Mouse (Mus musculus): ENCODE results near the gene Lfng. TPM values are rescaled to one million over a fixed set of nuclear protein-coding genes. Genes with fewer than 3 reads are reported as not detected.

Lfng gene
- polyA plus RNA-seq, 1 experiment from 2014 or later, result 30.9 TPM

DNA sequence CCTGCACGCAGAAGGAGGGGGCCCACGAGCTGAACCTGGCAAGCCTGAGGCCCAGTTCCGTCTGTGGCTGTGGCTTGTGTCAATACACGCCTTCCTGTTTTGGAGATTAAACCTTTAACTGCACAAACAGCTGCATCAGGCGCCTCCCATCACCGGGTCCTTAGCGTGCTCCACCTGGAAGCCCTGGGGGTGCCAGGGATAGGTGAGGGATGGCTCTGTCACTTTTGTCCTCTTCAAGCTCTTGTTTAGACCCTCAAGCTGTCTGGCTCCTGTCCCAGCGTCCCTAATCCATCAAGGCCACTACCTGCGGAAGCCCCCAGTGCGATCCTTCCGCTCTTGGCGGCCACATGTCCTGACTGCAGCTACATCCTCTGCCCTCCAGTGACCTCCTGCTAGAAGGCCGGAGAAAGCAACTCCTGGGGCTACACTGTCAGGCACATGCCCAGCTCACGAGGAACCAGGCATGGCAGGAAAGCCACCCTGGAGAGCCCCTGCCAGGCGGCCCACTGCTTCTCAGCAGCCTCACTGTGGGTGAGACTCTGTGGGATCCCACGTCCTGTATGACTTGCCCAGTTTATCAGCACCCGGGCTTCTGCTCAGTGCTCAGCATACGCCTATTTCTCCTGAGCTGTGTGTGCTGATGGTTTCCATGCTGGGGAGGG, 10.1 kb upstream of the Lfng start:
- Histone ChIP-seq H3K4me1 (peaks cover 6% of the 10 kb centered on the region; the same call in 1 of the 2 replicates), H3K4me2 (no peak overlapping the region), H3K4me3 (replicated peaks) (no peak overlapping the region), H3K27me3 (no peaks in the 10 kb centered on the region), H3K36me3 (replicated peaks) (no peaks in the 10 kb centered on the region), H3K27ac (no peak overlapping the region), H3K9ac (no peak overlapping the region), H3K9me3 (no peaks in the 10 kb centered on the region)
- ATAC-seq (ENCODE audit: low FRiP score), result 0 out of 2 replicates have a peak, but pooled peaks have one; percentile 20
- WGBS, result 77% methylated on average over 18 of the region's 18 CpGs

DNA sequence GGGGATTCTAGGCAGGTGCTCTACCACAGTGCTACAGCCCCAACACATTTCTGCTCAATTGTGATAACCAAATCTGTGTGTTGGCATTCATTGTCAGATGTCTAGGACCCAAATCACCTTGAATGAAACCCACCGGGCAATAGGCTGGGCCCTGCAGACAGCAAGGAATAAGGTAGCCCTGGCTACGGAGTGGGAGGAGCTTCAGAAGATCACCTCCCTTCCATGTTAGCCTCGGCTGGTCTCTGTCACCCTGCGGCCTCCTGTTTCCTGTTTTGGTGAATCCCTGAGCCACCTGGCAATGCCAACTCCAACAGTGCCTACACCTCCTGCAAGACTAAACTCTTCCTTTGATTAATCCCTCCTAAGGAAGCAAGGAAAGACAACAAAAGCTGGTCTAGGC, 9.3 kb upstream of the Lfng start:
- no peak overlapping the region for H3K9ac ChIP-seq
- WGBS, result 88% methylated on average over 4 of the region's 4 CpGs
- H3K4me3 ChIP-seq (replicated peaks), result no peak overlapping the region
- no peaks in the 10 kb centered on the region for H3K36me3 ChIP-seq (replicated peaks)
- peaks cover 8% of the 10 kb centered on the region; the same call in 1 of the 2 replicates for H3K4me1 ChIP-seq
- ATAC-seq (ENCODE audit: low FRiP score), result no peak
- no peaks in the 10 kb centered on the region for H3K27me3 ChIP-seq
- H3K4me2 ChIP-seq, result no peak overlapping the region
- H3K9me3 ChIP-seq, result no peaks in the 10 kb centered on the region
- H3K27ac ChIP-seq, result no peak overlapping the region

DNA sequence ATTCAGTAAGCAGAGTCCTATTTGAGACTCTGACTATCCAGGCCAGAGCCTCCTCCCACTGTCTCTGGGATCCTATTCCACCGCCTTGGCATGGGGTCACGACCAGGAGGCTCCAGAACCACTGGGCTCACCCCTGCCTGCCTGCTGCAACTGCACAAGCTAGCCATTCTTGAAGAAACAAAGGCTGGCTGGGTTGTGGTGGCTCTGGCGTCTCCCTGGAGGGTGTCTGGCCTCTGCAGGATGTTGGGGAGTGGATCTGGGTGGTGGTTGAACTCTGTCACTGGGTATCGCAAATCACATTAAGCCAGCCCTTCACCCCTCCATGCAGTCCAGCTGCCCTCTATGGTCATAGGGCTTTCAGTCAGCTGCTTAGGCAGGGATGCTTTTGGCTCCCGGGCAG, 7.2 kb upstream of the Lfng start:
- Histone ChIP-seq H3K27ac (no peak overlapping the region), H3K9me3 (0 out of 2 replicates have a peak, but pooled peaks cover 3% of the 10 kb centered on the region), H3K27me3 (peaks cover 7% of the 10 kb centered on the region), H3K4me2 (no peak overlapping the region), H3K4me3 (replicated peaks) (no peak overlapping the region), H3K4me1 (peaks cover 10% of the 10 kb centered on the region), H3K36me3 (replicated peaks) (no peaks in the 10 kb centered on the region), H3K9ac (no peak overlapping the region)
- WGBS, result 70% methylated on average over 5 of the region's 5 CpGs
- ATAC-seq (ENCODE audit: low FRiP score), result no peak

DNA sequence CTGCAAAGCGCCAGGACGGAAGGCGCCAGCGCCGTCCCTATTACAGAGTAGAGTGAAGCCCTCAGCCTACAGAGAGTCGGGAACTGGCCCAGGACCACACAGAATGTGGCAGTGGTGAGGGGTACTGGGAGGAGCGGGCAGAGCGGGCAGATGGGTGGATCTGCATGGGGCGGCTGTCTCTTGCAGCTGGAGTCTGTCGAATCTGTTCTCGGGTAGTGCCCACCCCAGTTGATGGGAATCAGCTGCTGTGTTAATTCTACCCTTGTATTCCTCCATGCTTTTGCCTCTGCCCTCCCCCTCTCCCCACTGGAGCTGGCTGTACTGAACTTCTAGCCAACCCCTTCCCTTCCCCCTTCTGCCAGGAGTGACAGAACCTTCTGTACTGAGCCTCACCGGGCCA, 5.4 kb upstream of the Lfng start:
- Histone ChIP-seq H3K36me3 (replicated peaks) (no peaks in the 10 kb centered on the region), H3K9ac (no peak overlapping the region), H3K27me3 (peaks cover 19% of the 10 kb centered on the region), H3K4me3 (replicated peaks) (no peak overlapping the region), H3K4me1 (peaks cover 28% of the 10 kb centered on the region), H3K27ac (no peak overlapping the region), H3K4me2 (no peak overlapping the region), H3K9me3 (0 out of 2 replicates have a peak, but pooled peaks cover 3% of the 10 kb centered on the region)
- peak; percentile 10; the same call in 1 of the 2 replicates for ATAC-seq (ENCODE audit: low FRiP score)
- 73% methylated on average over 12 of the region's 12 CpGs for WGBS

DNA sequence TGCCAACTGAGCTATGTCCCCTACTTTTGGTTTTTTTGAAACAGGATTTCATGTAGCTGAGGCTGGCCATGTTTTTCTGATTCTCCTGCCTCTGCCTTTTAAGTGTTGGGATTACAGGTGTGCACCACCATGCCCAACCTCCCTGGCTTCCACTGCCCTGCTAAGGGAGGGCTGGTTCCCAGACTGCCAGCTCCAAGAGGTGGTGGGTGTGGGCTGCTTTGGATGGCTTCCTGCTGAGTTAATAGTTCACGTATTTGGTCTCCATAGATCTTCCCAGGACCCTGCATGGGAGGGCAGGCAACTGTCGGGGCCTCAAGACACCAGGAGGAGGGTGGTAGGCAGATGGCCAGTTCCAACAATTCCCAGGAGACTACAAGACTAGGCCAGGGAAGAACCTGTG, 4.6 kb upstream of the Lfng start:
- no peaks in the 10 kb centered on the region for H3K36me3 ChIP-seq (replicated peaks)
- no peak for ATAC-seq (ENCODE audit: low FRiP score)
- no peak overlapping the region for H3K4me2 ChIP-seq
- H3K9ac ChIP-seq, result no peak overlapping the region
- peaks cover 35% of the 10 kb centered on the region for H3K4me1 ChIP-seq
- WGBS, result 69% methylated on average over 2 of the region's 2 CpGs
- 0 out of 2 replicates have a peak, but pooled peaks cover 3% of the 10 kb centered on the region for H3K9me3 ChIP-seq
- no peak overlapping the region for H3K4me3 ChIP-seq (replicated peaks)
- H3K27ac ChIP-seq, result no peak overlapping the region
- H3K27me3 ChIP-seq, result peaks cover 24% of the 10 kb centered on the region

DNA sequence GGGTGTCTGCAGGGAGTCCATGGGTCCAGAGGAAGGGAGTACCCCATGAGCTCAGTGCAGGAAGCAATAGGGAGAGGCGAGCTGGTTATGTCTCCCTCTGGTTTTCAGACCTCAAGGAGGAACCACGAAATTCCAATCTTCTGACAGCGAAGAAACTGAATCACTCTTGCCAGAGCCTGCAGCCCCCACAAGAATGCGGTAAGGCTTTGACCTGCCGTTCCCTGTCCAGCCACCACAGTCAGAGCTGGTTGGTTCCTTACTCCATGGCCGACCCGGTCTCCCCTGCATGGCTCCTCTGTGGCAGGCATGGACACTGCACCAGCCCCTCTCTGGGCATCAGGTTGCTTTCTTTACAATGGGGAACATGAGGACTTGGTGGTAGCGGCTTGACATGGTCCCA, 2.7 kb upstream of the Lfng start:
- Histone ChIP-seq H3K4me3 (replicated peaks) (no peak overlapping the region), H3K9ac (no peak overlapping the region), H3K4me2 (no peak overlapping the region), H3K36me3 (replicated peaks) (no peaks in the 10 kb centered on the region), H3K9me3 (0 out of 2 replicates have a peak, but pooled peaks cover 3% of the 10 kb centered on the region), H3K27me3 (peaks cover 28% of the 10 kb centered on the region), H3K27ac (no peak overlapping the region), H3K4me1 (peaks cover 49% of the 10 kb centered on the region)
- ATAC-seq (ENCODE audit: low FRiP score), result no peak
- 89% methylated on average over 8 of the region's 8 CpGs for WGBS

DNA sequence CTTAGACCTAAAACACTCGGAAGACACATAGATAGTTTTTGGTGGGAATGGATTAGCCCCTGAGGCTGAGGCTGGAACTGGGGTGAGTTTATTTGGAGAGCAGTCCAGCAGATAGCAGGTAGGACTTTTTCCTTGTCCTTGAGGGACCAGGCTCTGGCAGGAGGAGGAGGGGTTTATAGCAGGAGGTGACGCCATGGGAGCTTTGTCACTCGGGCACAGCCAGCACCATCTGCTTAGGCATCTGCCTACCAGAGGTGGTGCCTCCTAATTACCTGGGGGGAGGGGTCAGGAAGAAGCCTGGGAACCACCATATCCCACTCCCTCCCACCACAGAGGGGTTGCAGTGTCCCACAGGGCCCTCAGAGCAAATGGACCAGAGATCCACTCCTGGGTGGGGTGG, 1.9 kb upstream of the Lfng start:
- H3K9ac ChIP-seq, result no peak overlapping the region
- H3K36me3 ChIP-seq (replicated peaks), result no peaks in the 10 kb centered on the region
- H3K4me1 ChIP-seq, result peaks cover 54% of the 10 kb centered on the region
- H3K27ac ChIP-seq, result no peak overlapping the region
- H3K4me3 ChIP-seq (replicated peaks), result no peak overlapping the region
- no peak overlapping the region for H3K4me2 ChIP-seq
- H3K27me3 ChIP-seq, result peaks cover 28% of the 10 kb centered on the region
- WGBS, result 31% methylated on average over 3 of the region's 3 CpGs
- 0 out of 2 replicates have a peak, but pooled peaks cover 3% of the 10 kb centered on the region for H3K9me3 ChIP-seq
- no peak for ATAC-seq (ENCODE audit: low FRiP score)

DNA sequence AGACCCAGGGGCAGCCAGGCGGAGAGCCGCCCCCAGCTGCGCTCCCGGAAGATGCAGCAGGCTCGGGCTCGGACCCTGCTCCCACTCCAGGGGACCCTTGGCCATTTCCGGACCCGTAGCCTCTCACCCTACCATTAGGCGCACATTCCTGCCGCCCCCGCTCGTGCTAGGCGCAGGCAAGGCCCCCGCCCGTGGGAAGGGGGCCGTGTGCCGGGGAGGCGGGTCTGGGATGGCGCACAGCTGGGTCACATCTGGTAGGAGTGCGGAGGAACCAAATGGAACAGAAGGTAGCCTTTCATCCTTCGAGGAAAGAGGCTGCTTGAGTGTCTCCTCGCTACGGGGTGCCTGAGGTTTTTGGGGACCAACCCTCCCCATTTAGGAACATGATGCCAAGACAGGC, 734 bp upstream of the Lfng start:
- H3K4me1 ChIP-seq, result peaks cover 66% of the 10 kb centered on the region
- peaks cover 28% of the 10 kb centered on the region for H3K27me3 ChIP-seq
- WGBS, result under 1% methylated on average over 23 of the region's 23 CpGs
- H3K4me3 ChIP-seq (replicated peaks), result peak overlapping the region; percentile 82
- no peak for ATAC-seq (ENCODE audit: low FRiP score)
- H3K9ac ChIP-seq, result peak overlapping the region; percentile 44
- H3K4me2 ChIP-seq, result peak overlapping the region; percentile 83
- H3K9me3 ChIP-seq, result 0 out of 2 replicates have a peak, but pooled peaks cover 3% of the 10 kb centered on the region
- H3K27ac ChIP-seq, result peak overlapping the region; percentile 99; the same call in 1 of the 2 replicates
- H3K36me3 ChIP-seq (replicated peaks), result no peaks in the 10 kb centered on the region

DNA sequence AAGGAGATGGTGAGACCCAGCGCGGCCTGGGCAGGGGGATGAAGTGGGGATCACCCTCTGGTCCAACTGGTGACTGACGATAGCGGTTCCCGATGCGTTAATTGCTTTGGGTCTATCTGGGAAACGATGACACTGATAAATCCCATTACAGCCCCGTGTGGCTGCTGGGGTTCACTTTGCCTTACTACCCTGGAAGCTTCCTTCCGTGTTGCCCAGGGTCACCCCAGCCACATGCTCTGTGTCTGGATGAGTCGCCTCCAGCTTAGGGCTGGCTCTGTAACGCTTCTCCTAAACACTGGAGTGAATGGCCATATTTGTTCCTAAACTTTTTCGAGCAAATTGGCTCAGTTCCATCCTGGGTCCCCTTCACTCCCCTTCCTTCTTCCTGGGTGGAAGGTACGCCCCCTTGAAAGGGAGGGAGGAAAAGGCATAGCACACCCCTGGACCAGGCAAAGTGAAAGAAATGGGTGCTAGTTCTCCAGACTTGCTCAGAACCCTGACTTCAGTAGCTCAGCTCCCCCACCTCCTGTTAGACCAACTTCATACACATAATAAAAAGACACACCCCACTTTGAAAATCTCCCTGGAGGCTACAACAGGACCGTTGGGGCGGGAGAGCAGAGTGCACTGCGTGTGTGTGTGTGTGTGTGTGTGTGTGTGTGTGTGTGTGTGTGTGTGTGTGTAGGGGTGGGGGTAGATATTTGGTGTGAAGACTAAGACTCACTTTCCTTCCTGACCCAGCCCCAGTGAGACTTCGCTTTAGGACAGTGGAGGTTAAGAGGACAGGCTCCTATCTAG, 915 bp downstream of the Lfng start:
- peaks cover 28% of the 10 kb centered on the region for H3K27me3 ChIP-seq
- H3K4me3 ChIP-seq (replicated peaks), result peak overlapping the region; percentile 82
- peak overlapping the region; percentile 99 for H3K27ac ChIP-seq
- peak overlapping the region; percentile 94 for H3K9ac ChIP-seq
- peaks cover 9% of the 10 kb centered on the region for H3K36me3 ChIP-seq (replicated peaks)
- WGBS, result under 1% methylated on average over 16 of the region's 17 CpGs
- peaks cover 77% of the 10 kb centered on the region for H3K4me1 ChIP-seq
- peak overlapping the region; percentile 83 for H3K4me2 ChIP-seq
- H3K9me3 ChIP-seq, result 0 out of 2 replicates have a peak, but pooled peaks cover 3% of the 10 kb centered on the region
- ATAC-seq (ENCODE audit: low FRiP score), result no peak

DNA sequence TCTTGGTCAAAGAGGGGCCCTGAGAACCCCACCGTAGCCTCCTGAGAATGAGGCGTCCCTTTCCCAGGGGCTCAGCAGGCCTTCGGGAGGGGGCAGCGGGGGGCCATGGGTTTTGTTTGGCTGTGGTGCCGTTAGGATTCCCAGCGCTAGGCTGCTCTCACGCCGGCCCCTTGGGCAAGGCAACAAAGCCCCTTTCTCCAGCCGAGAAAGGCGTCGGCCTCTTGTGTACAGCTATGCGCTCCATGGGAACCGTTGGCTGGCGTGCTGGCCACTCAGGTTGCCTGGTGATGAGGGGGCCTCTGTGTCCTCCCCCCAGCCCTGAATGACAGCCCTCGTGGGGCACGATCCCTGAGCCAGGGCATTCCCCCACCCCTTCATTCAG, 1.5 kb downstream of the Lfng start:
- WGBS, result under 1% methylated on average over 16 of the region's 16 CpGs

DNA sequence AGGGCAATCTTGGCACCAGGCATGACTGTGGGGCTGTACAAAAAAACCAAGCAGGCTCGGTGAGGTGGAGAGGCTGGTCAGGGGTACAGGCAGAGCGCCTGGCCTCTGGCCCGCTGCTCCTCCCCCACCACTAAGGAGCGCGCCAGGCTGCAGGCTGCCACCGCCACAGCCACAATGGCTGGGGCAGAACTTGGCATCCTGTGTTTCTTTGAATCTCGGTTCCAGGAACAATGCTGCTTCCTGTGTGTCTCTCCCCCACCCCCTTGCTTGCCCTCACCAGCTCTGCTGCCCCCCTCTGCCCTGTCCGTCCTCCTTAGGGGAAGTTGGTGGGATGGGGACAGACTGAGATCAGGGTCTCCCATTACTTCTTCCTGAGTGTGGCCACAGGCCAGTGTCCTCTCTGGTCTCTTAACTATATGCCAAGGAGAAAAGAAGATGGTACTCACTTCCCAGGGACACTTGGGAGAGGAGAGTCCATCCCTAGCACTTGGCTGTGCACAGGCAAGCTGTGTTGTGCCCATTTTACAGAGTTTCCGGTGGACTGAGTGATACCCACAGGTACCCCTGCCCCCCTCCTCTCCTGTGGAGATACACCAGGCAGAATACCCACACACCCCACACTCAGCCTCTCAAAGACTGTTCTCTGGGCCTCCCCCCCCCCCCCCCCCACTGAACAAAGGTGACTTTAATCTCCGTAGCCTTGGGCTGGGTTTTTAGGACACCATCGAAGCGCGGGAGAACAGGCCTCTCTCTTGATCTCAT, 2.6 kb downstream of the Lfng start:
- WGBS, result 4% methylated on average over 13 of the region's 13 CpGs
- Histone ChIP-seq H3K4me3 (replicated peaks) (peak overlapping the region; percentile 82), H3K36me3 (replicated peaks) (peaks cover 26% of the 10 kb centered on the region), H3K4me2 (peak overlapping the region; percentile 83), H3K9ac (peak overlapping the region; percentile 94), H3K9me3 (no peaks in the 10 kb centered on the region), H3K4me1 (peaks cover 88% of the 10 kb centered on the region), H3K27me3 (peaks cover 24% of the 10 kb centered on the region), H3K27ac (peak overlapping the region; percentile 99)
- ATAC-seq (ENCODE audit: low FRiP score), result no peak

More for the DNA sequence above, 1.5 kb downstream of the Lfng start:
- Histone ChIP-seq H3K9ac (peak overlapping the region; percentile 94), H3K36me3 (replicated peaks) (peaks cover 15% of the 10 kb centered on the region), H3K9me3 (0 out of 2 replicates have a peak, but pooled peaks cover under 1% of the 10 kb centered on the region), H3K4me1 (peaks cover 78% of the 10 kb centered on the region), H3K27me3 (peaks cover 28% of the 10 kb centered on the region), H3K4me2 (peak overlapping the region; percentile 83), H3K4me3 (replicated peaks) (peak overlapping the region; percentile 82), H3K27ac (peak overlapping the region; percentile 99)
- ATAC-seq (ENCODE audit: low FRiP score), result peak; percentile 34; the same call in 1 of the 2 replicates
